Mouse (Mus musculus) adrenal gland, adult 2 months (tissue): ENCODE results near the gene Art3. TPM values are rescaled to one million over a fixed set of nuclear protein-coding genes. Genes with fewer than 3 reads are reported as not detected.

Source experiments
- DNase-seq: peaks from one replicate; pipeline ENCODE4 v3.0.0; 2021
- polyA plus RNA-seq: library from polyadenylated mRNA; depleted of rRNA; stranded (reverse); fragments of >200 nt; gene quantifications from 2 replicates; pipeline ENCODE4 v1.2.3, GENCODE M21; 2012
- total RNA-seq, 2 experiments: library from RNA; stranded (reverse); gene quantifications; 2 replicates each; pipeline ENCODE4 v1.2.3; 2021

Gene Art3
- total and polyA plus RNA-seq, 3 experiments: 2.6 to 58.2 (median 39.2) TPM

DNA sequence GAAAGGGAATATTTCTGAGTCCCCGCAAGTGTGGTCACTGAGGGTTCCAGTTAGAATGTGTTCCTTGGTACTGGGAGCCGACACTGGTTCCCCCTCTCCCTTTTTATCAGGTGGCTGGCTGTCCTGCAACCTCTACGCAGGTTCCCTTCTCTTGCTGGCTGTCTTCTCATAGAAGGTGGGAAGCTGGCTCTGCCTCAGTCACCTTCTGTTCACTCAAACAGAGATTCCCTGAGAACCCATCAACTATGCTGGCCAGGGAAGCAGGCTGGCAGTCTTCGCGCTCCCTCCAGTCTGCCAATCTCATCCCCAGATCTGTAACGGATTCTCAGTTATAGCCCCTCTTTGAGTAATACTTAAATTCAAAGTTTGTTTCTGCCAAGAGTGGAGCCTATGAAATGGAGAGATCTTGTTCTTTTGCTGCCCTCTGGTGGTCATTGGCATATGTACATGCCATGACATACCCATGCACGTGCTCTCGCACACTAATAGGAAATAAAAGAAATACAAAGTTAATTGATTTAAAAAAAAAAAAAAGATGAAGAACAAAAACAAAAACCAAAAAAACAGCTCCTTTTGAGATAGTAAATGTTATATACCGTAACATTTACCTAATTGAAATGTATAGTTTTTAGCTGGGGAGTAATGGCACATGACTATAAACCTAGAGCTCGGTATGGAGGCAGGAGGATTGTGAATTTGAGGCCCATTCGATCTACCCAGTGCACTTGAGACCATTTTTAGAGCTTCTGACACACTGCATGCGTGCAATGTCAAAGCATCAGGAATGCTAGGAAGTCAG is 50.1 kb downstream of the Art3 start:
- peak; percentile 68 for DNase-seq

DNA sequence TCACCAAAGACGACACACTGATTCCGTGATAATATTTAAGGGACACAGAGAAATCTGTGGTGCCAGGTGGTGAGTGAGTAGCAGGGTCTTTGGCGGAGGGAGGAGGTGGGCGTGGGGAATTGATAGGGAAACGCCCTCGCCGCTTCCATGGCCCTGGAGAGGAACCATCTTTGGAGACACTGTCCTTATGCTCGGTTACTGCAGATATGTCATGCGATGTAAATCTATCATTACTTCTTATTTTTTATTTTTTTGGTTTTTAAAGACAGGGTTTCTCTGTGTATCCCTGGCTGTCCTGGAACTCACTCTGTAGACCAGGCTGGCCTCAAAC is 50.7 kb downstream of the Art3 start:
- no peak for DNase-seq

DNA sequence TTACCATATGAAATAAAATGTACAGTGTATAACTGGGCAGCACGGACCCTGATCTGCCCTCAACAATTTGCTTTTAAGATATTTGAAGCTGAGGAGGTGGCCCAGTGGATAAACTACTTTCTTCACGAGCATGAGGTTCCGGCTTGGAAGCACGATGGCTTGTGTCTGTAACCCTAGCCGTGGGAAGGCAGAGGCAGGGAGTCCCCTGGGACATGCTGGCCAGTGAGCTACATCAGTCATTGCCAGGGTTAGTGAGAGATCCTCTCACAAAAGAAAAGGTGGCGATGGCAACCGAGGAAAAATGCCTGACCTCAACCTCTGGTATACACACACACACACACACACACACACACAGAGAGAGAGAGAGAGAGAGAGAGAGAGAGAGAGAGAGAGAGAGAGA is 52.1 kb downstream of the Art3 start:
- DNase-seq: no peak

DNA sequence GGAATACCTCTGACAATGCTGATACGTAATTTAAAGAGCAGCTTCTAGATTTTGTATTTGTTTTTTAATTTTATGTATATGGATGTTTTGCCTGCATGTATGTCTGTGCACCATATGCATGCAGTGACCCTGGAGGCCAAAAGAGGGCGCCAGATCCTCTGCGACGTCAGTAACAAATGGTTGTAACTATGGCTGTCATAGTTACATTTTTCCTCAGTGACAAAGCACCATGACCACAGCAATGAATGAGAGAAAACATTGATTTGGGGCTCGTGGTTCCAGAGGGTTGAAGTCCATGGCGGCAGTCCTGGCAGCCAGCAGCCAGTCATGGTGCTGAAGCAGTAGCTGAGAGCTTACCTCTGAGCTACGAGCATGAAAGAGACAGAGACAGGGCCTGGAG is 53.2 kb downstream of the Art3 start:
- DNase-seq: peak; percentile 28

DNA sequence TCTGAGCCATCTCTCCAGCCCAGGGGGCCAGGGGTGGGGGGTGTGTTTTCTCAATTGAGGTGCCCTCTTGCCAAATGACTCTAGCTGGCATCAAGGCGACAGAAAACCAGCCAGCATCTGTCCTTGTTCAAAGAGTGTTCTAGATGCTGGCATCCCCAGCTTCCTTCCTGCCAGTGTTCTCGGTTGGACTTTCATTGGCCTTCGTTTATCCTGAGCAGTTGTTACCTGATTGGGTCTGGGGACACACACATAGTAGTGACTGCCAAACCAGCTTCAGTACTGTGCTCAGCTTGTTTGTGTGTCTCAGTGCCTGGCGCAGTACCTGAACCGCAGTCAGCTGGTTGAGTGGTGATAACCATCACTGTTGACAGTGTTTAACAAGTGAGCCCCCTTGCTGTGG is 54.5 kb downstream of the Art3 start:
- no peak for DNase-seq

DNA sequence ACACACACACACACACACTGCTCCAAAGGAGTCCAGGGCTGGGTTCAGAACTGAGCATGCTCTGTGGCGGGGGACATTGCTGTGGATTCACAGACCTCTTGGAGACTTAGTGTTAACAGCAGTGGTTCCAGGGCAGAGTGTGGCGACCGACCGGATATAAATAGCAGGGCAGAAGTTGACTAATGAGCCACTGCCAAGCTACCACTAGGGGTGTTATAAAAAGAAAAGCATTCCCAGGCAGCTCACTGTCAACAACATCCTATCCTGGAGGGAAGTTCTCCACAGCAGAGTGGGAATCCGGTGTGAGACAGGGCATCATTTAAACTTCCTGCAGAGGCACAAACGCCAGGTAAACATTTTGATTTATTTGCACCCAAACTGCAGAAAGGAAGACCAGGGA is 55.0 kb downstream of the Art3 start:
- peak; percentile 35 for DNase-seq

DNA sequence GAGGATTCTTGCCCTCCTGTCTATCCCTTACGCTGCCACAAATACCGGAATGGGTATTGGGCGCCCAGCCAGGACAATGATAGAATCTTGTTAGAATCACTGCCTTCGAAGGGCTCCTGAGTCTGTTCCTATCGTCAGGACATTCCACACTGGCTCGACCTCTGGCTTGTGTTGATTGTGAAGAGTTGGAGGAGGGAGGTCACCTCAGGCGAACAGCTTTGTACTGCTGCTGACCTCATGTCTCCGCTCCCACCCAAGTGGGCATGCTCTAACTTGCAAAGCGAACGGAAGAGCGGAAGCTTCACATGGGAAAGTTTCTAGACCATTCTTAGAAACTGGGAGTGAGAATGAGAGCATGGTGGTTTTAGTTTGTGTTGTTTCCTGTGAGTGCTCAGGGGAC is 55.8 kb downstream of the Art3 start:
- DNase-seq: peak; percentile 54

DNA sequence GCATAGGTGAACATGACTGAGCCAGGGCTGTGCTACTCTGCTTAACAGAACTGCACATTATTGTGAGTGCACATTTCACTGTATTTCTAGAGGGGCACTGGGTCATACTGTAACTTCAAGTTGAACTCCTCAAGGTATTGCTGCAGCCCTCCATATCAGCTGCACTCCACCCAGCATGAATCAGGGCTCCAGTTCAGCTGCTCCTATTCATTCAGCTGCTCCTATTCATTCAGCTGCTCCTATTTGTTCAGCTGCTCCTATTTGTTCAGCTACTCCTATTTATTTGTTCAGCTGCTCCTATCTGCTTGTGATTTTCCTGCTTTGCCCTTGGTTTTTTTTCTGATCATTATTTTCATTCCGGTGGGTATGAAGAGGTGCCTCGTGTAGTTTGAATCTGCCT is 58.4 kb downstream of the Art3 start:
- DNase-seq: no peak

DNA sequence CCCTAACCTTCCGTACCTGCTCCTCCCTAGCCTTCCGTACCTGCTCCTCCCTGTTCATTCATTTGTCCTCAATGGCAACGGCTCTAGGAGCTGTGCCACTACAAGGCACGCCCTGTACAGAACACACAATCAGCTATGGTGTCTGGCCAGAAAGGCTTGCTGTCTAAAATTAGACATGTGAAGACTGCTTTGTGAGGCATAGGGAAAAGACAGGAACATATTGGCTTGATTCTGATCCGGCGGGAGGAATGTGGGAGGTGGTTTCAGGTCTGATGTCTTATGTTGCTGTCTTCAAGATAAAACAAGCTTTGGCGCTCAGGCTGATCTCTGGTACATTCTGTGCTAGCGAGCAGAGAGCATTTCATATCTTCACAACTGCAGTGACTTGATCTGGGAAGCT is 59.0 kb downstream of the Art3 start:
- DNase-seq: no peak

DNA sequence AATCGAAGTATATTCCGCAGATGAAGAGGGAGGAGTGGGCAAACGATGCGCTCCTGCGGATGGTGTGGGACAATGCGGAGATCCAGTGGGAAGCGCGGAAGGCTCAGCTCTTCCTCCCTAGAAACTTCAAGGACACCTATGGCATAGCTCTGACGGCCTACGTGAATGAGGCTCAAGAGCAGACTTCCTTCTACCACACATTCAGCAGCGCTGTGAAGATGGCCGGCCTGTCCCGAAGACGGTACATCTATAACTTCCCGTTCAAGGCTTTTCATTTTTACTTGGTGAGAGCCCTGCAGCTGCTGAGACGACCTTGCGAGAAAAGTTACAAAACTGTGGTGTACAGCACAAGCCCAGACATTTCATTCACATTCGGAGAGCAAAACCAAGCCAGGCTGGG is 60.9 kb downstream of the Art3 start:
- no peak for DNase-seq

DNA sequence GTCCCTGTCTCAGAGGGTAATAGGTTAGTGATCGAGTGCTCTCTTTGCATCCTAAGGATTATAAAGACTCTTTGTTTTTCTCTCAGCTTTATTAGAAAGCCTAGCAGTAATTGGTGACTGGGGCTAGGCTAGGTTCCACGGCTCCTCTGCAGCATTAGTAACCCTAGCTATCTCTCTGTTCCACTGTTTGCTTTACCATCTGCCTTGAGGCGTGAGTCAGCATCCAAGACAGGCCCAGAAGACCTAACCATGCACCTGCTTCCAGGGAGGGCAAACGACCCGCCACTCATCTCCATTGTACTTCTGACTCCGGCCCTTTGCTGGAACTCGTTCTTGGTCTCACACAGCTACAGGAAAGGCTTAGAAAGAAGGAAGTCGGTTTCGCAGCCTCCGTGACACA is 62.2 kb downstream of the Art3 start:
- DNase-seq: no peak

DNA sequence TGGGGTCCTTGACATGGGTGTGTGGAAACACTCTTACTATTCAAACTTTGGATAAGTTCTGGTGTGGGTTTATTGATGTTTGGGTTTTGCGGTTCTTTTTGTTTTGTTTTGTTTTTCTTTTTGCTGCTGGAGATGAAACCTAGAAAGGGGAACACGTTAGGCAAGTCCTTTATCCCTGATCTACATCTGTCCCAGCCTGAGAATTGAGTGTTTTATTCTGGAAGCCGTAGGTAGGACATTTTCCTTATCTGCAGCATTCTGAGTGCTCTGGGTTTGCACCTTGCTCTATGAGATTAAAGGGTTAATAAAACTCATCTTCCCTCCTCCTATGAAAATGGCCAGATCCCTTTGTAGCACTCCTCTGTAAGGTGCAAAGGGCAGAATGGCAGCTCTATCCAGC is 64.1 kb downstream of the Art3 start:
- no peak for DNase-seq

DNA sequence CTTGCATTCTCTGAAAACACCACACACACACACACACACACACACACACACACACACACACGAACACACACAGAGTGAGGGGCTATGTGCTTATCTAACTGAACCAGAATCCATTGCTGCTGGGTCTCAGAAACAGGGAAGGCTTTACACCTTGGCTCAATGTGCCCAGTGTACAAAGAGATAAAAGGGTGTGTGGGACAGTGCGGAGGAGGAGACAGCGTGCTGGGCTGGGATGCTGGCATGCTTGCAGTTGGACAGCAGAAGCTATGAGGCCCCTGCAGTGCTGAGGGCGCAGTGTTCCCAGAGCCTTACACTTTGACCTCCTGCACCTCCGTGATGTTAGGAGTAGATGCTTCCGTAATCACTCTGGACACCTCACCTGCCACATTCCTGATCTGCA is 64.8 kb downstream of the Art3 start:
- DNase-seq: no peak

DNA sequence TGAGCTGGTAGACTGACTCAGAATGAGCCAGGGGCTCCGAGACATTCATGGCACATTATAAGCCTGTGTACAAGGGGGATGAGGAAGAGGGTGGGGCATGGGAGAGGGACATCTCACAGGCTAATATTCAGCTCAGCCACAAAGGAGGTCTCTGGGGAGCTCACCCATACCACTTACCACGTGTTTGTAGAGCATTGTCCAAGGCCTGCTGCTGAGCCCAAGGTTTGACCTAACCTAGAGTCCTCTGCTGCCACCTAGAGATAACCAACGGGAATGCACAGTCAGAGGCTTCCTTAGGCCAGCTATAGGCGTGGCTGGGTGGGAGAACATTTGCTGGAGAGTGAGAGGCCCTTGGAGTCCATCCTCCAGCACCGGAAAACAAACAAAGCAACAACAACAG is 66.5 kb downstream of the Art3 start:
- peak; percentile 76 for DNase-seq

DNA sequence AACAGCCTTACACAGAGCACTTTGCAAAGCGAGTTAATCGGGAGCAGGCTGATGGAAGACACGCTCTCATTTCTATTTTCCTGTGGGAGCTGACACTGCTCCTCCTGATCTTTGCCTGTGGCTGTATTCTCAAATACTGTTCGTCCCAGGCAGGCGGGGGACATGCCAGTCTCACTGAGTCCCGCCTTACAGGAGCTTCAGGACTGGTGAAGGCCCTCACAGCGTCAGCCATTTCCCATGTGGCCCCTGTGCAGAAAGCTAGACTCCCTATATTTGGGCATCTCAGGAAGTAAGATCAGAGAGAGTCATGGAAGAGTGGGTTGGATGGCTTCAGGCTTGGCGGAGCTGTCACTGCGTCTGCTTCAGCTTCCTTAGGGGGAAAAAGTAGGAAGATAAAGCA is 71.2 kb downstream of the Art3 start:
- no peak for DNase-seq

DNA sequence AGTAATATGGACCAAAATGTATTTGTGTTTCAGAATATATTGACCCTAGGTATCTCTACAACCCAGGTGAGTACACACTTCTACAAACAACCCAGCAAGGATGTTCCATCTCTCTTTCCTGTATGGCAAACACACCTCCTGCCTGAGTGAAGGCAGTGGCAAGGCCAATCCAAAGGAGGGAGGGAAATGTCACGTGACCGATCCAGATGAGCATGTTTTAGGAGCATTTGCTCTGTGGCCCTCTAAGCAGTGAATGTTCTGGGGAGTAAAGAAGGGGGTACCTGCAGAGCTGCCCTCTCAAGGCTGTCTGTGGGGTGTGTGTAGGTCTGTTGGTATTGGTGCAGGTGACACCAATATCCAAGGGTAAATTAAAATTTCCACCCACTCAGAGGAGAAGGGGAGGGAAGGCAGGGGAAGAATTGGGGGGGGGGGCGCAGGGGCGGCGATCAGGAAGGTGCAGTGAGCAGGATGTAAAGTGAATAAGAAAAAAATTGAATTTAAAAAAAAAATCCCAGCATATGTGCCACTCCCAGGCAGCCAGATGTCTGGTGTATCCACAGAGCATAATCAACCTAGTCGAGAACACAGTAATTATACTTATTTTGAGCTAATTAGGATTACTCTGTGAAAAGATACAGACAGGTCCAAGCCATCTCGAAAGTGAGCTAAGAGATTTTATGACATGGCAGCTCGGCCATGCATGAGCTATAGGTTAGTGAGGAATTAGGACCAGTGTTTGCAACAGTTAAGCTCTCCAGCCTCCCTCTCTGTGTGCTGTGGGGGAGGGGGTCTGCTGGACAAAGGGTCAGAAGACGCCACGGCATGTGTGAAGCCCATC is 72.2 kb downstream of the Art3 start:
- DNase-seq: no peak

DNA sequence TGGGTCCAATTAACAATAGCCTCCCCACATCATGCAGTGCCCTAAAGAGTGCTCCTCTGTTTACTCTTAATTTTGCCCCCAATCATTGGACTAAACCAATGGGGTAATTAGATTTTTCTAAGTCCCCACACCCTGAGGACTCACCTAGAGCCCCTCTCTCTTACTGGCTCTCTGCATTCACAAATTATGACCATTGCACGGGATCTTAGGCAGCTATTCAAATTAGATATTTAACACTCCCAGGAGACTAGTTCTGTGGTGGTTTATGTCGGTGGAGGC is 72.7 kb downstream of the Art3 start:
- DNase-seq: no peak

DNA sequence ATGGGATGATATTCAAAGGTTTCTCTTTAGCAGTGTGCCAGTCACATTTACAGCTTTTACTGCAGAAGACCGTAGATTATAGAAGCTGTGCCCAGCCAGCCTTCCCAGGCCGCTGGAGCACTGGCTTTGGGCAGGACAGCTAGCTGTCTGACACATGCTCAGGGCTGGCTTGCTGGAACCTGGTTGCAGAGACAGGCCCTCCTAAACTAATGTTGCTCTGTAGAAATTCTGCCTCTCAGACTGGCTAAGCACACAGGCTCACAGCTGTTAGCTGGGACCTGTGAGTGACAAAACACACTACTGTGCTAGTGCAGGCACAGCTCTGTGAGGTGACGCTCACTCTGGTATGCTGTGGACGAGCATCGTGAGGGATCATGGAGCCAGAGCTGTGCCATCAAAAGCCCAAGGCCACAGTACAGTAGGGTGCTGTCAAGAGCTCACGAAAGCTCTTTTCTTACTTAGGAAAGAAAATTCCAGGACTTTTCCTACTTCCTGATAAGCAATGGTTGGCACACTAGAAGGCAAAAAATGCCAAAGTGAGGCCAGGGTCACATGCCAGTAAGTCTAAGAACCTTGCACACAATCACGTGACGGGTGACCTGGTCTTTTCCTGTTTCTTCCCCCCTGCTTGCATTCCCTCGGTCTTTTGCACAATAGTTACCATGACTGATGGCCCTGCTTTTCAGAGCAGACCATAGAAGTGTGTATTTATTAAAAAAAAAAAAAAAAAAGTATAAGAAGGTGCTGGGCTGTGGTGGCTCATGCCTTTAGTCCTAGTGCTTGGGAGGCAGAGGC is 77.9 kb downstream of the Art3 start:
- DNase-seq: peak; percentile 60

DNA sequence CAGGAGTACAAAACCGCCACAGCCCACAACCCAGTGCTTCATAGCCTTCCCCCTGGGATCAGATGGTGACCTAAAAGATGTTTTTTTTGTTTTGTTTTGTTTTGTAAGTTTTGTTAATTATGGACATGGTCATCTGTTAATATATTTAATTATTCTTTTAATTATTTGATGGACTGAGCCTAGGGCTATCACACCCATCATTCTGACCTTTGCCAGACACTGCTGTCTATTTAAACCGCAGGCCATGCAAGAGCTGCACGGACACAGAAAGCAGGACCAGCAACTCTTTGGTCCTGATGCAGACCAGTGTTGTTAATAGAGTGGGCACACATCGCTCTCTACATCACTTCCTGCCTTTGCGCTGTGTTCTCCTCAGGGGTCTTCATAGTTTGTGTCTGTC is 78.9 kb downstream of the Art3 start:
- no peak for DNase-seq

DNA sequence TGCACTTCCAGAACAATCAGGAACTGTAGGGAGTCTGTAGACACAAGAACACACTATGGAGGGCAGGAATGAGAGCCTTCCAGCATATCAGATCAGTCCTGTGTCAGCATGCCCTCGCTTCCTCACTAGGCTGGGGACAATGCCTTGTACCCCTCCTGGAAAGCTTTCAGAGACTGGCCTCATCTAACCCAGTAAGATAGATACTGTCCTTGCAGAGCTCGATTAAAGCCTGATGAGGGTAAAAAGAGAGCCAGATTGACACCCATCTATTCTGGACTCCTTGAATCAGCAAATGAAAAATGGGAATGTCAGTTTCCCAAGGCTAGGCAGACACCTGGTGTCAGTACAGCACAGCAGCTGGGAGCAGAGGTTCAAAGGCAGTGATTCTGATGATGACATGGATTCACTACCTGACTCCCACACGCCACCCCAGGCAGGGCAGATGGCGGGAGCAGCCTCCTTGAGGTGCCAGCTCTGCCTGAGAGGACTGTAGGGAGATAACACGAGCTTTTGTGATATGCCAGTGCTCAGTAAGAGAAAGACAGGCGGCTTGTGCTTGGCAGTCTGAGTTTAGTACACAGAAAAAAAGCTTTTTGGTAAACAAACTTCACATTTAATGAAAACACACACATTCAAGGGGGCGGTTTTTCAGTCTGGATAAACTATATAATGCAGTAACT is 80.0 kb downstream of the Art3 start:
- DNase-seq: no peak

DNA sequence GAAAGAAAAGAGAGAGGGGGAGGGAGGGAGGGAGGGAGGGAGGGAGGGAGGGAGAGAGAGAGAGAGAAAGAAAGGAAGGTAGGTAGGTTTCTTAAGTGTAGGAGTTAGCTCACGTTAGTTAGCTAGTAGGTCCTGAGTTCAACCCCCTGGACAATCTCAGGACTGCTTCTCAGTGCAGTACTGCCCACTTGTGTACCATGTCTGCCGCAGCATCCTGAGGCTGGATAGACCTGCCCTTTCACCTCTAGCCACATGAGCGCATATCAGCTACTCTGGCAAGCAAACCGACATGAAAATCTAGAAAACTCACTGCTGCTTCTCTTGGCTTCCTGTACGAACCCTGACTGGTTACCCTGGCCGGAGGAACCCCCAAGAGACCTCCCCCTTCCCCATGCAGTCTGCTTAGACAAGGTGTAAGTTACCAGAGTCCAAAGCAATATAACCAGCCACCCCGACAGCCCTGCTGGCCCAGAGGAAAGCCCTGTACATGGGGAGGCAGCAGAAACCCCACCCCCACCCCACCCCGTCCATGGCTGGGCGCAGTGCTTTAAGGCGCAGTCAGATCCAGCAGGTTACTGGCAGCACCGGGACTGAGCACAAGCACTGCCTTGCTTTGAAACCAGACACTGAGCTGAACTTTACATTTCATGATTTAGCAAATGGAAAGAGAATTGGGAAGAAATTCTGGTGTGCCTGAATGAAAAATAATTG is 81.8 kb downstream of the Art3 start:
- DNase-seq: no peak

DNA sequence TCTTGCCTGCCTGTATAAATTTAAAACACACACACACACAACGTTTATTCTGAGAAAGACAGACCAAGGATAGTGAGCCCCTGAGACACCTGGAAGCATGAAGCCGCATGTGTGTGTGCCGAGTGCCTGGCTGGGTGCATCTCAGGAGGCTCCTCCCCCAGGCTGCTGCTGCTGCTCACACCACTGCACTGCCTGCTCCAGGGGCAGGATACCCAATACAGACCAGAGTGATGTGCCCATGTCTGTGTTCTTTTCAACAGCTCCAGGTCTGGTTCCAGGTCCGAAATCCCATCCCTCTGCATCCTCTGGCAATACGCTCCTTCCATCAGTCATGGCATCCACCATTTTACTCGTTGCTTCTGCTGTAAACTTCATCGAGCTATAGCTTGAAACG is 82.4 kb downstream of the Art3 start:
- no peak for DNase-seq
